Mouse (Mus musculus): ENCODE data around the gene Olfr473.
"Not testable (repeated sequence)": the region's sequence is repeated elsewhere in the genome, so short reads cannot be mapped to it uniquely, and the experiment has no call there.

Gene Olfr473

GRCm38 (mm10) chr7:107930146-107930545 is at the start of gene Olfr473:
Gene Olfr473, plus strand, starts transcription at chr7:107930446.
- no peak for DNase-seq

- no peak for DNase-seq
These were observed 32.6 kb upstream of the Olfr473 start, which contains the start of gene Olfr472 for GRCm38 (mm10) chr7:107897602-107898001. Gene Olfr472, plus strand, starts transcription at chr7:107897902.

- DNase-seq = not testable (repeated sequence)
These were observed 22.3 kb downstream of the Olfr473 start for GRCm38 (mm10) chr7:107952539-107952938.

GRCm38 (mm10) chr7:107954343-107954742 is 24.1 kb downstream of the Olfr473 start, which contains the start of gene Olfr474:
Gene Olfr474, plus strand, starts transcription at chr7:107954643.
- no peak for DNase-seq

GRCm38 (mm10) chr7:107964503-107964902 is 34.3 kb downstream of the Olfr473 start, which contains the start of gene Olfr476:
Gene Olfr476, plus strand, starts transcription at chr7:107964803.
- no peak for DNase-seq
